8 mouse cellular contexts compared by ENCODE assay signal in genomic region chr19:46347936-46348668, GRCm38 (mm10). TPM values are rescaled to one million over a fixed set of nuclear protein-coding genes. Genes with fewer than 3 reads are reported as not detected.
DNase-seq lines count a peak whose midpoint lies in the region; ATAC-seq lines count a peak whose summit lies in the region.

No protein-coding gene starts in this region.

- peak overlapping the region; percentile 74 for H3K9ac ChIP-seq in liver, embryonic 11.5 days (ENCODE audit: low read depth, low read length)

- peaks cover 29% of the 10 kb centered on the region for H3K4me1 ChIP-seq in forebrain, embryonic 10.5 days
- H3K4me1 ChIP-seq in liver, embryonic 11.5 days (replicated peaks; ENCODE audit: control insufficient read depth, insufficient read depth, low read length) = peaks cover 13% of the 10 kb centered on the region; the same call in 1 of the 2 replicates

- H3K36me3 ChIP-seq in forebrain, embryonic 10.5 days (replicated peaks) = no peaks in the 10 kb centered on the region
- H3K36me3 ChIP-seq in liver, embryonic 11.5 days (ENCODE audit: control insufficient read depth, insufficient read depth, low read length) = no peaks in the 10 kb centered on the region

- H3K4me3 ChIP-seq in forebrain, embryonic 10.5 days = peak overlapping the region; percentile 75
- peak overlapping the region; percentile 65 for H3K4me3 ChIP-seq in liver, embryonic 11.5 days (ENCODE audit: low read depth, low read length)

- peak overlapping the region; percentile 87 for H3K27ac ChIP-seq in forebrain, embryonic 10.5 days
- no peak overlapping the region for H3K27ac ChIP-seq in liver, embryonic 11.5 days (ENCODE audit: low read depth, low read length)

- ATAC-seq in liver, embryonic 11.5 days (replicated peaks; ENCODE audit: low FRiP score) = 0 out of 2 replicates have a peak, but pooled peaks have one; percentile 10

- peaks cover 85% of the 10 kb centered on the region for H3K27me3 ChIP-seq in forebrain, embryonic 10.5 days (ENCODE audit: poor library complexity, severe bottlenecking)
- 0 out of 2 replicates have a peak, but pooled peaks cover 5% of the 10 kb centered on the region for H3K27me3 ChIP-seq in liver, embryonic 11.5 days (replicated peaks; ENCODE audit: control insufficient read depth, insufficient read depth, low read length)

- WGBS in forebrain, embryonic 10.5 days = 35% methylated on average over 14 of the region's 14 CpGs
- WGBS in liver, embryonic 11.5 days = 33% methylated on average over 14 of the region's 14 CpGs

- peak; percentile 53 for DNase-seq in cerebellum, adult 9-11 months
- DNase-seq in cerebellum, postnatal 14 days = no peak
- DNase-seq in 3T3-L1 (ENCODE audit: low read depth, low spot score) = peak; percentile 58
- no peak for DNase-seq in forebrain, embryonic 10.5 days (ENCODE audit: extremely low spot score, low spot score)
- no peak for DNase-seq in liver, embryonic 11.5 days (ENCODE audit: low spot score)
- no peak for DNase-seq in T-cell, adult 2 months (ENCODE audit: low spot score)
- DNase-seq in Muller cell, postnatal 12 days (ENCODE audit: inconsistent ontology term) = no peak
- no peak for DNase-seq in kidney, postnatal 36 days

- no peaks in the 10 kb centered on the region for H3K9me3 ChIP-seq in forebrain, embryonic 10.5 days
- H3K9me3 ChIP-seq in liver, embryonic 11.5 days (ENCODE audit: control insufficient read depth, low read length) = no peaks in the 10 kb centered on the region

- H3K4me2 ChIP-seq in liver, embryonic 11.5 days = peak overlapping the region; percentile 85

RNA-seq across cellular contexts. Expression of gene 2310034G01Rik, which starts 2.0 kb away (rescaled TPM):
- polyA plus RNA-seq in forebrain, embryonic 10.5 days (2016; fragmentation: Nextera tagmentation; extraction: Ambion mirVana) = 1.0 and 1.1 TPM in 2 replicates
- 0.87 and 1.5 TPM in 2 replicates for polyA plus RNA-seq in liver, embryonic 11.5 days (2014; fragmentation: Nextera tagmentation; extraction: Ambion mirVana)

RNA-seq across cellular contexts. Expression of gene Mfsd13a, which starts 7.2 kb away (rescaled TPM):
- polyA plus RNA-seq in forebrain, embryonic 10.5 days (2016; fragmentation: Nextera tagmentation; extraction: Ambion mirVana) = 12.5 and 13.3 TPM in 2 replicates
- polyA plus RNA-seq in liver, embryonic 11.5 days (2014; fragmentation: Nextera tagmentation; extraction: Ambion mirVana) = 21.9 and 25.4 TPM in 2 replicates

RNA-seq across cellular contexts. Expression of gene Cuedc2, which starts 9.6 kb away (rescaled TPM):
- 206 and 224 TPM in 2 replicates for polyA plus RNA-seq in forebrain, embryonic 10.5 days (2016; fragmentation: Nextera tagmentation; extraction: Ambion mirVana)
- polyA plus RNA-seq in liver, embryonic 11.5 days (2014; fragmentation: Nextera tagmentation; extraction: Ambion mirVana) = 151 and 153 TPM in 2 replicates

RNA-seq across cellular contexts. Expression of gene Fbxl15, which starts 20.1 kb away (rescaled TPM):
- polyA plus RNA-seq in forebrain, embryonic 10.5 days (2016; fragmentation: Nextera tagmentation; extraction: Ambion mirVana) = 17.9 and 18.0 TPM in 2 replicates
- 15.7 and 16.4 TPM in 2 replicates for polyA plus RNA-seq in liver, embryonic 11.5 days (2014; fragmentation: Nextera tagmentation; extraction: Ambion mirVana)

RNA-seq across cellular contexts. Expression of gene Psd, which starts 21.1 kb away (rescaled TPM):
- 2.8 and 2.9 TPM in 2 replicates for polyA plus RNA-seq in forebrain, embryonic 10.5 days (2016; fragmentation: Nextera tagmentation; extraction: Ambion mirVana)
- polyA plus RNA-seq in liver, embryonic 11.5 days (2014; fragmentation: Nextera tagmentation; extraction: Ambion mirVana) = 11.9 and 12.4 TPM in 2 replicates

Comparison
In these comparisons a context has a peak if more than half of its experiments do, and no peak if none do; other contexts are left out.
1. DNase-seq: peak in cerebellum, adult 9-11 months (single experiment) and 3T3-L1 (single experiment); none in cerebellum, postnatal 14 days (0 of 2), forebrain, embryonic 10.5 days (single experiment), liver, embryonic 11.5 days (single experiment), T-cell, adult 2 months (single experiment), Muller cell, postnatal 12 days (single experiment) and kidney, postnatal 36 days (0 of 2).